Mouse (Mus musculus) MEL-GATA-1-ER (cell line): ENCODE data around the gene Flnc.
"Not testable (repeated sequence)": the region's sequence is repeated elsewhere in the genome, so short reads cannot be mapped to it uniquely, and the experiment has no call there.

Source experiments
- DNase-seq: peaks from one replicate; pipeline ENCODE4 v3.0.0-alpha.2; 2012; ENCODE audit warnings: low read depth; ENCODE audit errors: extremely low read depth

Flnc gene

DNA sequence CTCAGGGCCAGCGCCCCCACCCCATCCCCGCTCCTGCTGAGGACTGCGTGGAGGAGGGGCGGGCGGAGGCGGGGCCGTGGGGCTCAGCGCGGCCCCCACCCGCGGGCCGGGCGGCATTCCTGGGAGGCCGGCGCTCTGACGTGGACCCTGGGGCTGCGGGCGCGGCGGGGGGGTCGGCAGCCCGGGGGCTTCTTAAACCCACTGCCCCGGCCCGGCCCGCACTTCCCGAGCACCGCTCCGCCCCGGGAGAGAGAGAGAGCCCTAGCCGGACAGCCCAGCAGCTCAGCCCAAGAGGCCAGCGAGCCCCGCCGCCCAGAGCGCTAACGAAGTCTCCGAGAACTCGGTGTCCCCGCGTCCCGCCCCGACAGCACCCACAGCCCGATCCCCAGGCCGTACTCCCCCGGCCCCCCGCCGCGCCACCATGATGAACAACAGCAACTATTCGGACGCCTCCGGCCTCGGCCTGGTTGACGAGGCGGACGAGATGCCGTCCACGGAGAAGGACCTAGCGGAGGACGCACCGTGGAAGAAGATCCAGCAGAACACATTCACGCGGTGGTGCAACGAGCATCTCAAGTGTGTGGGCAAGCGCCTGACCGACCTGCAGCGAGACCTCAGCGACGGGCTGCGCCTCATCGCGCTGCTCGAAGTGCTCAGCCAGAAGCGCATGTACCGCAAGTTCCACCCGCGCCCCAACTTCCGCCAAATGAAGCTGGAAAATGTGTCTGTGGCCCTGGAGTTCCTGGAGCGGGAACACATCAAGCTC lies at the start of gene Flnc:
TSS of gene Flnc (plus strand) at position 219 of the 766 bp plus-strand sequence.
- DNase-seq, result no peak

DNA sequence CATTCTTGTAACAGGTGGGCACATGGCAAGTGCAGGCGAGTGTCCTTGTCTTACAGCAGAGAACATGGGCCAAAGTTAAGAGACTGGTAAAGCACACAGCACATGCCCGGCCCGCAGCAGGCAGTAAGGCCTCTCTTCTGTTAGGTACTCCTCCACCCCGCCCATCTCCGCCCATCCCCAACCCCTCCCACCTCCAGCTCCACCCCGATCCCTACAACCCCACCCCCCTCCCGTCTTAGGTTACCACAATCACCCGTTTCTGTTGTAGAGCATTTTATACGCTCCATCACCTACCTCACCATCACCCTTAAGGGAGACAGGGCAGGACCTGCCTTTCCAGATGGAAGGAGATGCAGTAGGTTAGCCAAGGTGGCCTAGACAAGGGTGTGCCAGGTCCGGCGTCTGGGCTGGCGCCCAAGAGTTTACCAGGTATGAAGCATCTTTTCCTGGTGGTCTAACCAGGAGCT lies 45.0 kb upstream of the Flnc start, which contains the start of gene Opn1sw:
TSS of gene Opn1sw (minus strand) at position 417 of the 467 bp plus-strand sequence.
- peak; percentile 71 for DNase-seq

DNA sequence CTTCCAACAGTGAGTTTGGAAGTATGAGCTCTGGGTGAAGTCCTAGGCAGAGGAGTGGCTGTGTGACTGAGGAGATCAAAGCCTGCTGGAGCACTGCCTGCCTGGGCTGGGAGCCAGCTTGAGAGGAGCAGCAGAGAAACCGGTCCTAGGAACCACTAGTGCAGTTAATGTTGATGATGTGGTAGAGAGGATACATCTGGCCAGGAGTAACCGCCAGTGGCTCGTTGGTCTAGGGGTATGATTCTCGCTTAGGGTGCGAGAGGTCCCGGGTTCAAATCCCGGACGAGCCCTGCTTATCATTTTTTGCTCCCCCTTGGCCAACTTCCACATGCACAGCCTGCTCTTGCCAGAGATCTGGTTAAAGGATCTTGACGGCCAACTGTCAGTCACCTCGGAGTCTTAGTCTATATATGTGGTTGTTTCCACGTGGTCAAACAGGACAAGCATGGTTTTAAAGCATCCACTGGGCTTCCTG lies 44.4 kb upstream of the Flnc start:
- peak; percentile 87 for DNase-seq

DNA sequence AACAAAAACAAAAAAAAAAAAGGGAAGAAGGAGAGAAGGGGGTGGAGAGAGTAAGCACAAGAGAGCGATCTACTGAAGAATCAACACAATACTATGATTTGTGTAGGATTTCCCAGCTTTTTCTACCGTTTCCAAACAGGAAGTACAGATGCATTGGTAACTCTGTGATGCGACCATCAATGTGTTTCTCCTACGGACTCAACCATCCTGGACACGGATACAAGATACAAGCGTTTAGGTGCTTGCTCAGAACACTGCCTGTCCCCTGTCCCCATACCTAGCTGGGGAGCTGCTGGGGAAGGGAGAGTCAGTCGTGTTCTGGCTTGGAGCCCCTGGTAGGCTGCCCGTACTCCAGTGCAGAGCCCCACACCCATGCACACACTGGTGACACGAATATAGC lies 43.6 kb upstream of the Flnc start:
- DNase-seq, result peak; percentile 37

DNA sequence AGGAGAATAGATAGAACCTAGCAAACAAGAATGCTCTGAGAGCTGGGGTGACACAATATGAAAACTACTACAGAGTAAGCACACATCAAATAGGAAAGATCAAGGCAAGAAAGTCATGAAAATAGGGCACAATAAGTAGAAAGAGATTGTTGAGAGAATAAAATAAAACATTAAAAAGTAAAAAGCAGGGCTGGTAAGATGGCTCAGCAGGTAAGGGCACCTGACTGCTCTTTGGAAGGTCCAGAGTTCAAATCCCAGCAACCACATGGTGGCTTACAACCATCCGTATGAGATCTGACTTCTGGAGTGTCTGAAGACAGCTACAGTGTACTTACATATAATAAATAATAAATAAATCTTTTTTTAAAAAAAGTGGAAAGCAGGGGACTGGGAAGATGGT lies 42.6 kb upstream of the Flnc start:
- not testable (repeated sequence) for DNase-seq

DNA sequence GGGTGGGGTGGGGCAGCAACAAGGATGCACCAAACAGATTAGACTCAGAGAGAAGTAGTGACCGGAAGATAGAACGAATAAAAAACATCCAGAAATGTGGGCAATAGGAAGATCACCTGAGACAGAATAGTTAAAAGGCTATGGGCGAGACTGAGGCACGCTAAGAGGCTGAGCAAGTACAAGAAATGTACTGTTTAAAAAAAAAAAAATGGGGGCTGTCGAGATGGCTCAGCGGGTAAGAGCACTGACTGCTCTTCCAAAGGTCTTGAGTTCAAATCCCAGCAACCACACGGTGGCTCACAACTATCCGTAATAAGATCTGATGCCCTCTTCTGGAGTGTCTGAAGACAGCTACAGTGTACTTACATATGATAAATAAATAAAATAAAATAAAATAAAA lies 41.8 kb upstream of the Flnc start:
- peak; percentile 41 for DNase-seq

DNA sequence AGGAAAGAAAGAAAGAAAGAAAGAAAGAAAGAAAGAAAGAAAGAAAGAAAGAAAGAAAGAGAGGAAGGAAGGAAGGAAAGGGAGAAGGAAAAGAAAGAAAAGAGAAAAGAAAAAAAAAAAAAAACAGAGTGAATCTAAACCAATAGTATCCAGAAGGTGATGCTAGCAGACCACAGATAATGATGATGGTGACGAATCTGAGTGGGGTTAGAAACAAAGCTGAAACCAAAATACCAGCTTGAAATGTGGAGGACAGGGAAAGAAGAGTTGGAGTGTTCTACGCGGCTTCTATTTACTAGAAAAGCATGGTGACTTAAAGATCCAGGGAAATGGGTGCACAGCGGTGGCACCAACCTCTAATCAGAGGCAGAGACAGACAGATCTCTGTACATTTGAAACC lies 41.3 kb upstream of the Flnc start:
- DNase-seq, result peak; percentile 47

DNA sequence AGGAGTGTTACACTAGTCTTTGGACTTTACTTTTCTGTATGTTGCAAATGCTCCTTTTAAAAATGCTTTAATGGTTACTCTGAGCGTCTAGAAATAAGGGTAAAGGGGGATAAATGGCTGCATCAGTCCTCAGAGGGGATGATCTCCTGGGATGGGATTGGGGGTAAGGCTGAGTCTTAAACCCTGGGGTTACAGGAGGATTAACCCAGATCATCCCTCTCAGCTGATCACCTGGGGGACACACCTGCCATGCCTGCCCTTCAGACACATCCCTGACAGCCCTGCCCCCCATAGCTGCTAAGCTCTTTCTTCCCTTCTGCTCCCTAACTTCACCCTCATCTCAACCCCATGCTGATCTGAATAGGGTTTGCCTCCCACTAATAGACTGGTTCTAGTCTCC lies 38.8 kb upstream of the Flnc start:
- DNase-seq, result no peak

DNA sequence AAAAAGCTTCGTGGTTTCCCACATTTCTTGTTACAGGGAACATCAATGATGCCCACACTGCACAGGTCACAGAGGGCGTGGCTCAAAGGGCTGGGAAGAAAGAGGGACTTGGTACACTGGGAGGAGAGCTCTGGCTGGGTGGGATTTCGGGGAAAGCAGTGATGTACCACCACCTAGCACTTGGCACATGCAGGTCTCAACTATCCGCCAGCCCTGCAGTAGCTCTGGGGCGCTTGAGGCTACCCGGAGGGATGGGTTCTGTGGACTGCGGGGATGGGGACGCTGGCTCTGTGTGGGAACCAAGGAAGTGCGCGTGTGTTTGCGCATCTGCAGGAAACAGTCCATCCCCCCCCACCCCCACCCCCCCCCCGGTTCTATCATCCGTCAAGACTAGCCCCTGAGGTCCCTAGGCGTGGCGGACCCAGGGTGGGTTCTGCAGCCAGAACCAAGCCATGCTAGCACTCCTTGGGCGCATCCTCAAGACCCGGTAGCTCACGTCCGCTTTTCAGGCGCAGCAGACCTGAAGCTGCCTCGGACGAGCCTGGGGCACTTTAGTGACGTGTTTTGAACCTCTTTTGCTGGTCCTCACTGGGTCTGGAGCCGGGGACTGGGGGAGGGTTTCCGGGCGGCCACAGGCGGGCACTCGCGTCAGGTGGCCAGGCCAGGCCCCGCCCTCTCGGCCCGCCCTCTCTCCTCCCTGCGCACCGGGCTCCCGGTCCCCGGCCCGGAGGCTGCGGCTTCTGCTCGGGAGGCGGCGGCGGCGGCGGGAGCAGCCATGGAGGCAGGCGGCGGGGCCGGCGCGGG lies 36.9 kb upstream of the Flnc start, which contains the start of gene Ccdc136:
TSS of gene Ccdc136 (plus strand) at position 400 of the 804 bp plus-strand sequence.
- peak; percentile 25 for DNase-seq

DNA sequence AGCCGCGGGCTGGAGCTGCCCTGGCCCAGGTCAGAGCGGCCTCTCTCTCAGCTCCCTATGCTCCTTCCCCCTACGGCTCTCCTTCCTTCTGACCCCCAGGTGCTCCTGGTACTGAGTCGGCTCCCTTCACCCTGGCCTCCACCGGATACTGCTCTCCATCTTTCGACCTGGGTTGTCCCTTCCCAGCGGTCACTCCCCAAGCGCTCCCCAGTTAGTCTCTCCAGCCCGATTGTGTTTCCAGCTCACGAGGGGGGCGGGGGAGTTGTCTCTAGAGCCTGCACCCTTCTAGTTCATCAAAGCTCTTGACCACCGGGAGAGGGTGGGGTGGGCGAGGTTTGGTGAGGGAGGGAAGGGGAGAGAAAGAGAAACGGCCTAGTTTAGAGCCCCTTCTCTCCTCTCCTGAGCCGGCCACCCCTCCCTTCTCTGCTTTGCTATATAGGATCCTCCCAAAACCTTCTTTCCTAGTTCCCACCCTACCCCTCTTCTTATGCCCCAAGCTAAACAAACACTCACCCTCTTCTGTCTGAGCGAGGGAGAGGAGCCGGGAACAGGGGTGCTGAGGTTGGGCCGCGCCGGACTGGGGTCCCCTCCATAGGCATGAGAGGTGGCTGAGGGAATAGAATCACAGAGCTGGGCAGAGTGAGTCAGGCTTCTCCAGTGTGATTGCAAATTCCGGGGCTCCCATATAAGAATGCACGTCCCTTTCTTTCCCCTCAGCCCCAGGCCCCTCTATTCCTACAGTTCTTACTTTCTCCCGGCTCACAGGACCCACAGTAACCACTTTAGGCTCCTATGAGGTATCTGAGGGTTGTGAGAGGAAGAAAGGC lies 36.1 kb upstream of the Flnc start:
- DNase-seq, result no peak

DNA sequence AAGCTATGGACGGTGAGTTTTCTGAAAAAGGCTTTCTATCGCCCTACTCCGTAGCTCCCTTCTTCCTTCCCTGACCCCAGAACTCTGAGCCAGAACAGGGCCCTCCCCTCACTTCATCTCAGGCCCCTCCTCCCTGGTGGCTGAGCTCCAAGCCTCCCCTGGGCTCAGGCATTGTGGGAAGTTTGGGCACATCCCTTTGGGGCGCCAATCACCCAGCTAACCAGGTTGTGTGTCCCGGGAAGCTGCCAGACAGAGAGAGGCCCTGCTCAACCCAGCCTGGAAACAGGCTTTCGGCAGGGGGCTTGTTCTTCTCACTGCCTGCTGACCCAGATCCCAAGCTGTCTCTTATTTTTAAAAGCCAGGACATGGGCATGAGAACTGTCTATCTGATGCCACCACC lies 35.5 kb upstream of the Flnc start:
- no peak for DNase-seq

DNA sequence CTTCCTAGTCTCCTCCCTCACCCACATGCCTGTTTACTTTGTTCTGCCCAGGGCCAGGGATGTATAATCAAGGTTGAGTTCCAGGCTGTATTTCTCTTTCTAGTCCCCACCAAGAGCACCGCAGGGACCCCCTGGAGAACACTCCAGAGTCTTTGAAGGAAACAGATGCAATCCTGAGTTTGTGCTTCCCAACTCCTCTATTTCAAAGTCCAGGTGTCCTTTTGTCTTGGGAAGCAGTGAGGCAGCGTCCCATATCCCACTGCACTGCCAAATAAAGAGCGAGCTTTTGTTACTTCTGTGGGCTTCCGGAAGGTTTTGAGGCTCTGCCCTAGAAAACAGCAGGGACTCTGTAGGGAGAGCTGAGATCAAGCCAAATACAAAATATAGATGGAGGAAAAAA lies 33.2 kb upstream of the Flnc start:
- no peak for DNase-seq

DNA sequence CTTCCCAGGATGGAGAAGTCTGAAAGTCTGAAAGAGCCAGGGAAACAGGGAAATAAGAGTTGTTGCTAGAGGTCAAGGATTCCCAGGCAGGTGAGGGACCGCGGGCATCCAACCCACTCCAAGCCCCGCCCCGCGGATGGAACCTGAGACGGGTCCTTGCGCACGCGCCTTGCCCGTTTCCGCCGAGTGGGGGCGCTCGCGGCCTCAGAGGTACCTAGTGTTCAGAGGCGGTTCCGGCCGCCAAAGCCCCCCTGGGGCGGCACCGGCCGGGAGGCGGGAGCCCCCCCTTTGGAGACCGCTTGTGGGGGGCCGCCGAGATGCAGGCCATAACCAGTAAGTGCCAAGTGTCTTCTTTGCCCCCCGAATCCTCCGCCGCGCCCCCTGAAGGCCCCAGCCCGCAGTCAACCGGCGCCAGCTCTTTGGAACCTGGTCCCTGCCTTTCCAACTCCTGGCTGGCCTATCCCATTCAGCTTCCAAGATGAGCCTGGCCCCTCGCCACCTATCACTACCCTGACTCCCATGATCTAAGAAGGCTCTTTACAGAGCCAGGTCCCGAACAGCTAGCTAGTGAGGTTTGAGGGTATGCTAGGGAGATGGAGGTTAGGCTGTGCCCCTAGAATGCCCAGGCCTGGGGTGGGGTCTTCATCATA lies 30.2 kb upstream of the Flnc start:
- no peak for DNase-seq

DNA sequence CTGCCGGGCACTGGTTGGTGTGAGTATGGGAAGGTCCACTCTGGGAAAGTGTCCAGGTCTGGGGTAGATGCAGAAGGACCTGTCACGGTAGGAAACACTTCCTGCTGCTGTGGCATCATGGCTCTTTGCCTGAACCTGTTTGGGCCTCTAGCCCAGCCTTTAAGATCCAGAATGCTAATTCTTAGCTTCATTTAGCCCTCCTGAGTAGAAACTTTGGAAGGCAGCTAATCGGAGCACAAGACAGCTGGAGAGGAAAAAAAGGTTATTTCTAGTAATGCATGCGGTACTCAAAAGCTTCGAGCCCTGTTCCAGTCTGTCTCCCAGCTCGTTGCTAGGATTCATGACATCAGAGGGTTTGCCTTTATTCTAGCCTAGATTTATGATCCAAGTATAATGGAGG lies 26.6 kb upstream of the Flnc start:
- no peak for DNase-seq

DNA sequence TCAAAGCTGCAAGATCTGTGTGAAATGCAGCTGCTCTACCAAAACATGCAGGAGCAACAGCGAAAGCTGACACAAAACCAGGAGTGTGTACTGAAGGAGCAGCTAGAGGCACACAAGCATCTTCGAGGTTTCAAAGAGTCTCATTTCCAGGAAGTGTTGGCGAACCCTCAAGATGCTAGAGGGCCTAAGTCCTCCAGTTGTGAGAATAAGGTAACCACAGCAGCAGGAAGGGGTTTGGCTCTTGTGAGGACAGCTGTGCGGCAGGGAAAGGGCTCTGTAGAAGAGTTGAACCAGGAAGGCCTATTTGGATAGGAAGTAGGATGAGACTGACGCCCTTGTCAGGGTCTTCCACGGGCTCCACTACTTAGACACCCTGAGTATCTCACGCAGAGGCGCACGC lies 17.6 kb upstream of the Flnc start:
- DNase-seq, result no peak

DNA sequence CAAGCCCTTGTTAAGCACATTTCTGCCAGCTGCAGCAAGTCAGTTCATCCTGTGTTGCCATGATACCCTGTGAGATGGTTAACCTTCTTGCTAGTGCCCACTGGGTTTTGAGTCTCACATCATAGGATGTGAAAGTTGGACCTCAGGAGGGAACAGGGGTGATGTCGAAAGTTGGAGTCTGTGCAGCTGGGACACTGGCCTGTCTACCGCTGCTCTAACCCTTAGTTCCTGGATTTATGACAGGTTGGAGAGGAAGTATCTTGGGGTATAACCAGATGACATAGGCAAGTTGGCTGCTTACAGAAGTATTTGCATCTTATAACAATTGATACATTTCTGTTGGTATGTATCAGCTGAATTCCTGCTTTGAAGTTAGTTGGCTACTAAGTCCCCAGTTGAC lies 12.5 kb upstream of the Flnc start:
- no peak for DNase-seq

DNA sequence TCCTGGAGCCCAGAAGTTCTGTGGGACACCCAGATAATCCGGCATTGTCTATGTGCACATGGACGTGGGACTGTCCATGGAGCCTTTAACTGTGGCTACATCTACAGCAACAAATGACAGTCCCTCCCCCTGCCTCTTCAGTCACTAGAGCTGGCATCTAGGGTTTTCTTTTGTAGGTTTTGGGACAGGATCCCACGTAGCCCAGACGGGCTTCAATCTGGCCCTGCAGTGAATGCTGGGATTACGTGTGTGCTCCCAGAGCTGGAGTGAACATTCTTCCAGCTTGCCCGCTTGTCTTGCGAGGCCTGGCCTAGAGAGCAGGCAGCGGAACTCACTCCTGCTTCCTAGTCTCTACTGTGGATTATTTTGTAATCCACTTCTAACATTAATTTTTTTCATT lies 7.9 kb upstream of the Flnc start:
- DNase-seq, result no peak

DNA sequence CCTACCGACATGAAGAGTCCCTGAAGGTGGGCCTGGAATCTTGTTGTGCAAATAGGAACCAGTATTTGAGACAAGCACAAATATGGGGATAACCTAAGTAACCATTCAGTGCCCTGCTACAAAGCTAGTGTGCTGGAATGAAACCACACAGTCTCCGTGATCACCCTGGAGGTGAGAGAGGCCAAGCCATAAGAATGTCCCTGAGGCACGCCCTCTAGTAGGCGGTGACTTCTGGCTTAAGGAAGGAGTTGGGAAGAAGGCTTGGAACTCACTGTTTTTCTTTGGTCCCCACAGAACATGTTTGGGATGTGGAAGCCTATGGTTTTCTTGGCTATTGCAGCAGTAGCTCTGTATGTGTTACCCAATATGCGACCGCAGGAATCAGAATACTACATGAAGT lies 6.7 kb upstream of the Flnc start:
- DNase-seq, result no peak

DNA sequence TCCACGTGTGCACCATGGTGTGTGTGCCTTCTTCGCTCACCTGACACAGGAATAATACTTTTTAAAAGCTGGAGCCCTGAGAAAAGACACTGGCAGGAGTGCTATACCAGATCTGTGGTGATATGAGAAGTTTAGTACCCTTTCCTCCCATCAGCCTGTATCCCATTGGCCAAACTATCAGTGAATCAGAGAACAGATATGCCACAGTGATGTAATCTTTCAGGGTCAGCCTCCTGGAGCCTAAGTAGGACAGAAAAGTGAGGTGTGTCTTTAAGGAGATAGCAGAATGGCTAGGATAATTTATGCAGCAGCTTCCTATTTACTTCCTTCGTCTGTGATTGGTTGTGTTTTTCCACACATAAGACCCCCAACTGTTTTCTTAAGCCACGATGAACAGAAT lies 4.9 kb upstream of the Flnc start:
- no peak for DNase-seq

DNA sequence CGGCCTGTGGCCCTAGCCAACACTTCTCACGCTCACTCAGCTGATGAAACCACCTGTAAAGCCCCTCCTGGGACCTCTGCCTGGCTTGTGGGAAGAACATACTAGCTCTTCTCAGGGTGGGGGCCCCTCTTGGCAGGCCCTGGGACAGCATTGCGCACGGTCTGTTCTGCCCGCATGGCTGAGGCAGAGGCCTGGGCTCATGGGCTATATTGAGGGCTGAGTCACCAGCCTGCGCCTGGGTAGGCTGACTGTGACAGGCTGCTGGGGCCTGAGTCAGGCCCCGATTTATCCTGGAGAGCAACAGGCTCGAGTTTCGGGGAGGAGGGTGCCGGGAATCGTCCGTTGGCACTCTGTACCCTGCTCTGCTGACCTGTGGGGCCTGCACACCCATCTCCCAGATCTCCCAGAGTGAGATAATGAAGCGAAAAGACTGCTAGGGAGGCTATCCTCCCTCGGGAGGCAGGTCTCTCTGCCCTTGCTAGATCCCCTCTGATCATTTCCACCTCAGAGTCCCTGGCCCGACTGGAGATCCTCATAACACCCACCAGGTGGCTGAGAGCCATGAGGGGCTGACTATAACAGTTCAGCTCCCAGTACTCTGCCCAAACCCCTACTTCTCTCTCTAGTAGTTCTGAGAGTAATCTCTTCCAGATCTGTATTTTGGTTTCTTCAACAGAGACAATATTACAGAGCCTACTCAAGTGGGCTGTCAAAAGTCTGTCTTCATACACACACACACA lies 2.2 kb upstream of the Flnc start:
- DNase-seq, result no peak
